Mouse (Mus musculus) kidney, adult 2 months (tissue): ENCODE results near the gene Trmt13. TPM values are rescaled to one million over a fixed set of nuclear protein-coding genes. Genes with fewer than 3 reads are reported as not detected.
"Not testable (repeated sequence)": the region's sequence is repeated elsewhere in the genome, so short reads cannot be mapped to it uniquely, and the experiment has no call there.

Experiments
- DNase-seq: peaks from one replicate; pipeline ENCODE4 v3.0.0; 2021
- H3K27ac ChIP-seq: fragments of 200-500 bp; 2 replicates; pipeline ENCODE4 v1.5.1; 2012; ENCODE audit warnings: low read depth, low read length, control low read depth, inconsistent platforms; ENCODE audit not compliant: insufficient read depth
- H3K27me3 ChIP-seq: fragments of 200-500 bp; replicated peaks from 2 replicates; pipeline ENCODE4 v1.6.1; 2012; ENCODE audit warnings: mild to moderate bottlenecking, moderate library complexity, low read length, inconsistent platforms; ENCODE audit not compliant: control insufficient read depth, insufficient read depth
- H3K36me3 ChIP-seq: fragments of 200-500 bp; 2 replicates; pipeline ENCODE4 v1.6.1; 2012; ENCODE audit warnings: mild to moderate bottlenecking, moderate library complexity, low read length, inconsistent platforms; ENCODE audit not compliant: control insufficient read depth, insufficient read depth
- H3K4me1 ChIP-seq: fragments of 200-500 bp; 2 replicates; pipeline ENCODE4 v1.6.1; 2011; ENCODE audit warnings: low read length; ENCODE audit not compliant: control insufficient read depth, insufficient read depth
- H3K4me3 ChIP-seq: fragments of 200-500 bp; 2 replicates; pipeline ENCODE4 v1.5.1; 2011; ENCODE audit warnings: mild to moderate bottlenecking, low read depth, low read length, control low read depth; ENCODE audit not compliant: insufficient read depth
- CTCF ChIP-seq: fragments of 200-500 bp; conservative IDR thresholded peaks from 2 replicates; pipeline ENCODE4 v1.5.1; 2011; ENCODE audit warnings: low read depth, mild to moderate bottlenecking, control low read depth, low read length, moderate library complexity, mixed read lengths; ENCODE audit not compliant: insufficient read depth, insufficient read length
- POLR2A ChIP-seq: fragments of 200-500 bp; IDR thresholded peaks from one replicate; pipeline ENCODE4 v1.6.1; 2011; ENCODE audit warnings: low read depth, low read length, control low read depth
- WGBS: fragments of 180-500 bp; shearing (Covaris S2); methylation state at CpG from one replicate; pipeline ENCODE4 v1.1.7; 2018; 5-methylcytosine and 5-hydroxymethylcytosine counted together
- polyA plus RNA-seq: library from polyadenylated mRNA; depleted of rRNA; stranded (reverse); fragments of >200 nt; gene quantifications from 2 replicates; pipeline ENCODE4 v1.2.3, GENCODE M21; 2012

Gene Trmt13
- polyA plus RNA-seq, 1 experiment: 2.8 TPM

DNA sequence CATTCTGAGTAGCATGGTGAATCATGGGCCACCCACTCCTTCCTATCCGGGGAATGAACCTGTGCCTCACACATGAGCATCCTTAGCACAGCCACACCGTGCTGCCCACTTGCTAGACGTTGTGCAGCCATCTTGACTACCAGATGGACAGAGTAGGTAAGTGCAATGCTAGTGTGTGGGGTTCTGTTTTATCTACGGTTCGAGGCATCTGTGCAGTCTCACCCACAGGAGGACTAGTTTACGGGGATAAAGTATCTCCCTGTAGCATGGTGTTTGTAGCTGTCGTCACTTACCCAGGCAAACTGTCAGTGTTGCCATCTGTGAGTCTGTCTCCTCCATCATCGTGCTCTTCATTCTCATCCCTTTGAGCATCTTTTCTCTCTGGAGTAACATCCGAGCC lies 32.2 kb downstream of the Trmt13 start:
- peaks cover 5% of the 10 kb centered on the region for H3K36me3 ChIP-seq
- H3K27me3 ChIP-seq: no peaks in the 10 kb centered on the region
- 95% methylated on average over 9 of the region's 9 CpGs for WGBS
- H3K4me3 ChIP-seq: no peak overlapping the region
- H3K27ac ChIP-seq: no peak overlapping the region
- no peak for DNase-seq
- TF ChIP-seq CTCF: no peak
- no peak for TF ChIP-seq POLR2A
- H3K4me1 ChIP-seq: no peaks in the 10 kb centered on the region

DNA sequence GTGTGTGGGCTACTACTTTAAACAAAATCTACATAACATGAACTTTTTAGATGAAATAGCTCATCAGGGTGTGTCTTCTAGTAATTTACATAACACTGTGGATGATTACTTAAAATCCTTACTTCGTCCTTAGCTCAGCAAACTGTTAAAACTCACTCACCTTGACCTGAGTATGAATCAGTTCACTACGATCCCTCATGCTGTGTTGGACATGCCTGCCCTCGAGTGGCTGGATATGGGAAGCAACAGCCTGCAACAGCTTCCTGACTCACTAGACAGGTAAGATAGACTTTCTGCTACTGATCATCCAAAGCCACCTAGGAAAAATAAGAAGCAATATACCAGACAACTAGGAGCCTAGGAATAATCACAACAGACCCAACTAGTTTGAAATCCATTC lies 37.1 kb downstream of the Trmt13 start:
- WGBS: 28% methylated on average over 3 of the region's 3 CpGs
- Histone ChIP-seq H3K36me3 (peaks cover 2% of the 10 kb centered on the region), H3K27ac (no peak overlapping the region), H3K27me3 (no peaks in the 10 kb centered on the region), H3K4me3 (no peak overlapping the region), H3K4me1 (no peaks in the 10 kb centered on the region)
- no peak for TF ChIP-seq POLR2A
- peak; percentile 65 for TF ChIP-seq CTCF
- DNase-seq: peak; percentile 19

- H3K4me3 ChIP-seq: no peak overlapping the region
- no peaks in the 10 kb centered on the region for H3K36me3 ChIP-seq
- WGBS: 64% methylated on average over 2 of the region's 2 CpGs
- TF ChIP-seq POLR2A (no peak), CTCF (no peak)
- no peaks in the 10 kb centered on the region for H3K27me3 ChIP-seq
- H3K4me1 ChIP-seq: no peaks in the 10 kb centered on the region
- H3K27ac ChIP-seq: no peak overlapping the region
- DNase-seq: no peak
Observed at GRCm38 (mm10) chr3:116570628-116571027, 43.8 kb downstream of the Trmt13 start.

DNA sequence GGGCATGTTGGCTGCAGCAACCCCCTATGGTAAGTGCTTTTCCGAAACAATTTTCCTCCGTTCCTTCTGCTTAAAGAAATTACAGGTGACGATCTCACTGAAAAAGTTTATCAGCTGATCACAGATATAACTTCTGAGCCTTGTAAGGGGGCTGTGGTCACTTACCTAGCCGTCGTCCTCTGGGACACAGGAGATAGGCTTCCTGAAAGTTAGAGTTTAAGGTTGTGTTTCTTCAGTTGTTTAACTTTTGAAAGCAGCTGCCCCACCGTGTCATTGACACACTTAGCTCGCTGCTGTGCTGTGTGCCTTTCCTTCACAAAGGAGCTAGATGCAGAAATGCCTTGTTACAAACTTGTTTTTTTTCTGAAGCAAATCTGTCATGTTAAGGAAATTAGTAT lies 51.3 kb downstream of the Trmt13 start:
- 69% methylated on average over 7 of the region's 7 CpGs for WGBS
- no peaks in the 10 kb centered on the region for H3K36me3 ChIP-seq
- no peaks in the 10 kb centered on the region for H3K4me1 ChIP-seq
- no peak for DNase-seq
- H3K27me3 ChIP-seq: no peaks in the 10 kb centered on the region
- no peak for TF ChIP-seq POLR2A
- TF ChIP-seq CTCF: no peak
- H3K27ac ChIP-seq: no peak overlapping the region
- H3K4me3 ChIP-seq: no peak overlapping the region

GRCm38 (mm10) chr3:116562408-116563094 lies 51.8 kb downstream of the Trmt13 start, which contains the start of gene Lrrc39:
TSS of gene Lrrc39 (plus strand) at chr3:116562973.
- H3K27ac ChIP-seq: no peak within 1 kb of the TSS
- TF ChIP-seq POLR2A (no peak), CTCF (no peak)
- no peaks in the 10 kb centered on the region for H3K27me3 ChIP-seq
- no peak within 1 kb of the TSS for H3K4me3 ChIP-seq
- H3K4me1 ChIP-seq: no peaks in the 10 kb centered on the region
- 47% methylated on average over 7 of the region's 7 CpGs for WGBS
- no peaks in the 10 kb centered on the region for H3K36me3 ChIP-seq
- no peak for DNase-seq

DNA sequence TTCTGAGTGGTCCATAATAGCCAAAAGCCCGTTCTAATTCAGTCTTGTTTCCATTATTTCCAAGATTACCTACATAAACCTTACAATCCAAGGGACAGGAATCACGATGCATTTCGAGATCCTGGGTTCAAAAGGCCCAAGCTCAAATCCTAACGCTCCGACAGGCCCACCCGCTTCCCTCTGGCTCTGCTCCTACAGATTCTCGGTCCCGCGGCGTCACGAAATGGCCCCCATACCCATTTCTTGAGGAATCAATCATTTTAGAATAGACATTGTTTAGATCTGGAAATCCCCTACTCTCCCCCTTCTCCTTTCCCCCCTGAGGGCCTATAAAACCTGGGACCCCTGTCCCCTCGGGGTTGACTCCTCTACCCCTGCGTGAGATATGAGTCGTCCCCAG lies 53.1 kb downstream of the Trmt13 start:
- H3K4me3 ChIP-seq, H3K27ac ChIP-seq, H3K4me1 ChIP-seq, DNase-seq, H3K36me3 ChIP-seq, H3K27me3 ChIP-seq: not testable (repeated sequence)
- 93% methylated on average over 14 of the region's 14 CpGs for WGBS

DNA sequence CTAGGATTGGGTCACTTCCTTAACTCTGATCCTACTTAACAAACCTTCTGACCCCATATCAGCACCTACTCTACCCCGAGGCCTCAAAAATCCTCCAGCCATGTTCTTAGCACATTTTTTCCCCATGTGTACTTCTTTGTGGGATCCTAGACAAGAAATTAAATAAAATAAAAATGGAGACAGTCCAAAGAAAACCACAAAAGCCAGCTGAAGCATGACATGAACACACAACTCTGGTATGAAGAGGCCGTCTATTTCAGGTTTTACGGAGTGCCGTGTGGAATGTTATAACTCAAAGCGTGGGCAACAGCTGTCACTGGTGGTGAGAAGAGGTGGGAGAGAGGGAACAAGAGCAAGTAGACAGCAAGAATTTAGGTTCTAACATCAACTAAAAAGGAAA lies 63.0 kb downstream of the Trmt13 start:
- no peak for TF ChIP-seq CTCF
- TF ChIP-seq POLR2A: no peak
- Histone ChIP-seq H3K4me3 (no peak overlapping the region), H3K27ac (no peak overlapping the region), H3K36me3 (no peaks in the 10 kb centered on the region), H3K4me1 (no peaks in the 10 kb centered on the region), H3K27me3 (no peaks in the 10 kb centered on the region)
- 86% methylated on average over 5 of the region's 5 CpGs for WGBS
- DNase-seq: no peak
